ENCODE assay signal across 8 mouse cellular contexts in genomic region chr4:142153526-142153925, GRCm38 (mm10).
DNase-seq lines count a peak whose midpoint lies in the region; ATAC-seq lines count a peak whose summit lies in the region.

No protein-coding gene starts in this region.

- H3K4me2 ChIP-seq in hindbrain, embryonic 11.5 days (replicated peaks; ENCODE audit: low read depth, low read length): no peak overlapping the region
- H3K4me2 ChIP-seq in lung, embryonic 16.5 days (ENCODE audit: low read depth, low read length): no peak overlapping the region

- ATAC-seq in hindbrain, embryonic 11.5 days (ENCODE audit: low FRiP score): peak; percentile 78
- peak; percentile 68 for ATAC-seq in lung, embryonic 16.5 days (ENCODE audit: low read depth)

- no peak overlapping the region for H3K27ac ChIP-seq in hindbrain, embryonic 11.5 days (ENCODE audit: low read depth, low read length)
- H3K27ac ChIP-seq in lung, embryonic 16.5 days (ENCODE audit: low read length): no peak overlapping the region

- WGBS in hindbrain, embryonic 11.5 days: 7% methylated on average over 2 of the region's 2 CpGs
- WGBS in lung, embryonic 16.5 days: 8% methylated on average over 2 of the region's 2 CpGs

- no peak overlapping the region for H3K4me3 ChIP-seq in hindbrain, embryonic 11.5 days (ENCODE audit: low read depth, low read length)
- no peak overlapping the region for H3K4me3 ChIP-seq in lung, embryonic 16.5 days (ENCODE audit: low read length)

- H3K9ac ChIP-seq in hindbrain, embryonic 11.5 days (ENCODE audit: low read depth, low read length): no peak overlapping the region
- no peak overlapping the region for H3K9ac ChIP-seq in lung, embryonic 16.5 days (ENCODE audit: low read length)

- no peaks in the 10 kb centered on the region for H3K4me1 ChIP-seq in hindbrain, embryonic 11.5 days (replicated peaks; ENCODE audit: control insufficient read depth, insufficient read depth, low read length)
- H3K4me1 ChIP-seq in lung, embryonic 16.5 days (replicated peaks; ENCODE audit: control insufficient read depth, insufficient read depth, low read length): no peaks in the 10 kb centered on the region; the same call in 1 of the 2 replicates

- no peaks in the 10 kb centered on the region for H3K27me3 ChIP-seq in hindbrain, embryonic 11.5 days (ENCODE audit: control insufficient read depth, insufficient read depth, low read length)
- no peaks in the 10 kb centered on the region for H3K27me3 ChIP-seq in lung, embryonic 16.5 days (ENCODE audit: control insufficient read depth, insufficient read depth, low read depth, low read length)

- H3K36me3 ChIP-seq in hindbrain, embryonic 11.5 days (ENCODE audit: control insufficient read depth, insufficient read depth, low read length): no peaks in the 10 kb centered on the region
- no peaks in the 10 kb centered on the region for H3K36me3 ChIP-seq in lung, embryonic 16.5 days (ENCODE audit: control insufficient read depth, insufficient read depth, low read length)

- no peaks in the 10 kb centered on the region for H3K9me3 ChIP-seq in hindbrain, embryonic 11.5 days (ENCODE audit: control insufficient read depth, low read length)
- H3K9me3 ChIP-seq in lung, embryonic 16.5 days (ENCODE audit: control insufficient read depth, low read length): no peaks in the 10 kb centered on the region

- peak; percentile 80 for DNase-seq in NIH3T3 (ENCODE audit: low read depth)
- DNase-seq in cerebellum, adult 9-11 months: peak; percentile 84
- DNase-seq in frontal cortex, adult 2 months (ENCODE audit: extremely low spot score in 1 of 2, low spot score in 1 of 2): peak; percentile 48 to 94
- DNase-seq in hindbrain, embryonic 11.5 days (ENCODE audit: low spot score): peak; percentile 94
- peak; percentile 68 for DNase-seq in layer of hippocampus, adult 9-11 months
- peak; percentile 89 for DNase-seq in ovary, postnatal 14 days (ENCODE audit: low spot score)
- peak; percentile 78 for DNase-seq in thymus, postnatal 0 days (ENCODE audit: low spot score)
